Mouse (Mus musculus): ENCODE data around the gene Xlr4a. TPM values are rescaled to one million over a fixed set of nuclear protein-coding genes. Genes with fewer than 3 reads are reported as not detected.
"Not testable (repeated sequence)": the region's sequence is repeated elsewhere in the genome, so short reads cannot be mapped to it uniquely, and the experiment has no call there.

The Xlr4a gene
- 0.13 and 1.3 TPM in 2 replicates for polyA plus RNA-seq (2012; rRNA removed)
- 1.1 TPM in 1 of 2 replicates, not detected in the other for polyA plus RNA-seq (2014; fragmentation: Nextera tagmentation; extraction: Ambion mirVana)

- not testable (repeated sequence) for ATAC-seq (ENCODE audit: low FRiP score, low read depth)
These were observed at the start of gene Xlr4a for GRCm38 (mm10) chrX:73082267-73083055. Gene Xlr4a, minus strand, starts transcription at chrX:73082478.

DNA sequence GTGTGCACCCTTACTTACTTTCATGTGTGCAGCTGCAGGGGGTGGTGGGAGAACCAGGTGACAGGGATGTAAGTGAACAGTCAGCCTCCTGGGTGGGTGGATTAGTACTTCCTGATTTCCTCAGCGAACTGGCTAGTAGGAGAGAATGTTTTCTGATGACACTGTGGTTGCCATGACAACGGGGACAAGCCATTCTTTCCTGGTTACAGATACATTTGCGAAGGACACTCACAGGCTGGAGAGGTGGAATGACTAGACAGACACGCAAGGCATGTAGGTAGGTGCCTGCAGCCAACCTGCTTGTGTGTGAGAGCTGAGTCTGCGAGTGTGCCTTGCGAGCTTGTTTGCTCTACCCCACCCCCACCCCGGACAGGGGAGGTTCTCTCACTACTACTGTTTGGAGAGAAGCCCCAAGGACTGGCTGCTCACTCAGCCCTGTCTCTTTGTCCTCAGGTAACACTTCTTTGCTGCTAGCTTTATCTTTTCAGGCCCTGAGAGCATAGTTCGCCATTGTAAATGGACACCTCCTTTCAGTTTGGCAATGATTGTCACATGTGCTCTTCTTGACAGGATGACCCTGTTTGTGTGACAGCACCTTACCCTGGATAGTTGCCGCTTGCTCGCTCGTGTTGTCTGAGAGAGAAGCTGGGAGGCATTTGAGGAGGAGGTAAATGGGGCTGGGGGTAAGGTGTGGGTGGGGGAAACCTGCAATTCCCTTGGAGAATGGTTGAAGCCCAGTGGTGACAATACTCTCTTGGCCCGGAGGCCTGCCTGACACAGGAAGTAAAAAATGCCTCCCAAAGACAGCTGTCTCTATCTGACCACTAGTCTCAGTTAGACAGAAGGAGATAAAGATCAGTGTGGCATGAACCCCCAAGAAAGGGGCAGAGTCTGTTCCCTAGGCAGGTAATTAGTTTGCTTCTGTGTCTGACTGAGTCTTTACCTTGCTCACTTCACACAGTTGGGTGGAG, 40.9 kb upstream of the Xlr4a start:
- not testable (repeated sequence) for ATAC-seq (ENCODE audit: low FRiP score, low read depth); H3K4me2 ChIP-seq (replicated peaks; ENCODE audit: low read depth, low read length, severe bottlenecking); H3K4me1 ChIP-seq (ENCODE audit: control insufficient read depth, insufficient read depth, low read length); H3K27me3 ChIP-seq (ENCODE audit: control insufficient read depth, insufficient read depth, low read length); H3K4me3 ChIP-seq (replicated peaks; ENCODE audit: low read length); H3K27ac ChIP-seq (replicated peaks; ENCODE audit: low read depth, low read length); DNase-seq (ENCODE audit: low spot score); H3K36me3 ChIP-seq (ENCODE audit: control insufficient read depth, insufficient read depth, low read length); H3K9me3 ChIP-seq (ENCODE audit: control insufficient read depth, low read length); H3K9ac ChIP-seq (ENCODE audit: low read depth, low read length, severe bottlenecking)
- WGBS, result no CpG with 5 or more reads among the region's 12 CpGs

More at GRCm38 (mm10) chrX:73082267-73083055, at the start of gene Xlr4a:
- H3K4me2 ChIP-seq (replicated peaks; ENCODE audit: low read depth, low read length, severe bottlenecking); H3K36me3 ChIP-seq (ENCODE audit: control insufficient read depth, insufficient read depth, low read length); H3K4me3 ChIP-seq (replicated peaks; ENCODE audit: low read length); H3K27ac ChIP-seq (replicated peaks; ENCODE audit: low read depth, low read length); H3K9me3 ChIP-seq (ENCODE audit: control insufficient read depth, low read length); H3K4me1 ChIP-seq (ENCODE audit: control insufficient read depth, insufficient read depth, low read length); H3K9ac ChIP-seq (ENCODE audit: low read depth, low read length, severe bottlenecking); DNase-seq (ENCODE audit: low spot score); H3K27me3 ChIP-seq (ENCODE audit: control insufficient read depth, insufficient read depth, low read length): not testable (repeated sequence)
- WGBS, result 80% methylated on average over 17 of the region's 19 CpGs

DNA sequence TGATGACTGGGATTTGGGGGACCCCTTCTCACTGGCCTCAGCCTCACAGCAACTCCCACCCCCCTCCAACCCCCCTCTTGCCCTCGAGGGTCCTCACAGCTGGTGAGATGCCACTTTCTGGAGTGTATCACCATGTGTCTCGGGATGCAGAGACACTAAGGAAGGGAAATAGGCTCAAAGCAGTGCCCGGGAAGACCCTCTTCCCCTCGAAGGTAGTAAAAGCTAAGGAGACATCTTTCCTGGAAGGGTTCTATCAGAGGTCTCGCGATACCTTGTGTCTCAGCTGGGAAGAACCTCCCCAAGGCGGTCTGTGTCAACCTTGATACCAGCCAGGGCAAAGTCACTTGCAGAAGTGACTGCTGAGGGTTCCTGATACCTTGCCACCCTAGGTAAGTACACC, 34.5 kb upstream of the Xlr4a start, which contains the start of gene Gm14685:
TSS of gene Gm14685 (plus strand) at position 301 of the 400 bp plus-strand sequence.
- H3K4me1 ChIP-seq (ENCODE audit: control insufficient read depth, insufficient read depth, low read length); H3K9me3 ChIP-seq (ENCODE audit: control insufficient read depth, low read length); DNase-seq (ENCODE audit: low spot score); ATAC-seq (ENCODE audit: low FRiP score, low read depth); H3K27me3 ChIP-seq (ENCODE audit: control insufficient read depth, insufficient read depth, low read length); H3K4me3 ChIP-seq (replicated peaks; ENCODE audit: low read length); H3K36me3 ChIP-seq (ENCODE audit: control insufficient read depth, insufficient read depth, low read length); H3K9ac ChIP-seq (ENCODE audit: low read depth, low read length, severe bottlenecking); H3K4me2 ChIP-seq (replicated peaks; ENCODE audit: low read depth, low read length, severe bottlenecking); H3K27ac ChIP-seq (replicated peaks; ENCODE audit: low read depth, low read length): not testable (repeated sequence)
- no CpG with 5 or more reads among the region's 7 CpGs for WGBS

GRCm38 (mm10) chrX:73096941-73097508, 14.7 kb upstream of the Xlr4a start, which contains the start of gene Xlr3a:
Gene Xlr3a, minus strand, starts transcription at chrX:73097095.
- H3K27ac ChIP-seq (replicated peaks; ENCODE audit: low read depth, low read length); H3K27me3 ChIP-seq (ENCODE audit: control insufficient read depth, insufficient read depth, low read length); H3K4me1 ChIP-seq (ENCODE audit: control insufficient read depth, insufficient read depth, low read length); H3K9ac ChIP-seq (ENCODE audit: low read depth, low read length, severe bottlenecking); H3K9me3 ChIP-seq (ENCODE audit: control insufficient read depth, low read length); ATAC-seq (ENCODE audit: low FRiP score, low read depth); H3K4me2 ChIP-seq (replicated peaks; ENCODE audit: low read depth, low read length, severe bottlenecking); DNase-seq (ENCODE audit: low spot score); H3K4me3 ChIP-seq (replicated peaks; ENCODE audit: low read length); H3K36me3 ChIP-seq (ENCODE audit: control insufficient read depth, insufficient read depth, low read length): not testable (repeated sequence)
- 75% methylated on average over 13 of the region's 13 CpGs for WGBS

- H3K9ac ChIP-seq (ENCODE audit: low read depth, low read length, severe bottlenecking); H3K4me1 ChIP-seq (ENCODE audit: control insufficient read depth, insufficient read depth, low read length); H3K9me3 ChIP-seq (ENCODE audit: control insufficient read depth, low read length); H3K27ac ChIP-seq (replicated peaks; ENCODE audit: low read depth, low read length); H3K4me2 ChIP-seq (replicated peaks; ENCODE audit: low read depth, low read length, severe bottlenecking); H3K36me3 ChIP-seq (ENCODE audit: control insufficient read depth, insufficient read depth, low read length); ATAC-seq (ENCODE audit: low FRiP score, low read depth); DNase-seq (ENCODE audit: low spot score); H3K4me3 ChIP-seq (replicated peaks; ENCODE audit: low read length); H3K27me3 ChIP-seq (ENCODE audit: control insufficient read depth, insufficient read depth, low read length): not testable (repeated sequence)
- WGBS, result no CpG with 5 or more reads among the region's 5 CpGs
These were observed 15.4 kb downstream of the Xlr4a start for GRCm38 (mm10) chrX:73066765-73067312.

All from limb, embryonic 14.5 days (tissue).